Mouse (Mus musculus) left cerebral cortex, postnatal 25 days (tissue): ENCODE results near the gene Arih1. TPM values are rescaled to one million over a fixed set of nuclear protein-coding genes. Genes with fewer than 3 reads are reported as not detected.
"Not testable (repeated sequence)": the region's sequence is repeated elsewhere in the genome, so short reads cannot be mapped to it uniquely, and the experiment has no call there.

Source experiments
- DNase-seq, 2 experiments: peaks; one replicate each; pipeline ENCODE4 v3.0.0; 2022; ENCODE audit warnings: low spot score in 2 of 2, mixed read lengths in 1 of 2
- intact Hi-C: fragments of 180-260 bp; cut with DNase I; formaldehyde crosslinking; loops from one replicate; pipeline ENCODE4 v1.15.1; 2025
- total RNA-seq, 2 experiments: library from RNA; stranded (reverse); gene quantifications; 2 replicates each; pipeline ENCODE4 v1.2.3; 2021

The Arih1 gene
- total RNA-seq, 2 experiments from 2014 or later: 113 to 119 TPM

DNA sequence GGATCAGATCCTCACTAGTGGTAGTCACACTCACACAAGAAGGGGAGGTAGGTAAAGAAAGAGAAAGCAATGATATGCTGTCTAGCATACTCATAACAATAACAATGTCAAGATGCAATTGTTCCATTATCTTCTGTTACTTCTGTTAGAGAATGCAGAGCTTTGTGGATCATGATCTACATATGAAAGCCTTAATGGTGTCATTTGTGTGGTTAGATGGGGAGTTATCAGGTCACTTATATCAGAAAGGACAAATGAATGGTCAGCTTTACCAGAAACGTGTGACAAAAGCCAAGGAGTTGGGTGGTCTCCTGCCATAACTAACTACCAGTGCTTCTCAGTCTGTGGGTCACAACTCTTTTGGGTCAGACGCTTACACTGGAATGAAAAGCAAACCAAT lies 13.2 kb downstream of the Arih1 start:
- DNase-seq: no peak
- intact Hi-C loops: no loop called here

DNA sequence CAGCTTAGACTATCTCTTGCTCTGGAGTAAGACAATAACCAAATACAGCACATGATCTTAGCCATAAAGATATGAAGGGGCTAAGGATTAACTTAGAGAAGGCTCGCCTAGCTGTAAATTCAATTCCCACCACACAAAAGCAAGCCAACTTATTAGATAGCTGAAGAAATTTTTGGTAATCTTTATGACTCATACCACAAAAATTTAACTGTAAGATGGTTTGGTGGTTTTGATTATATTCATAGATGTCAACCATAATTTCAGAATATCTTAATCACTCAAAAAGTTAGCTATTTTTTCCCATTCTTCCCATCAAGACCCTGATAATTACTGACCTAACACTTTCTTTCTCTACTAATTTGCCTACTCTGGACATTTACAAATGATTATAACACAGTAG lies 17.0 kb downstream of the Arih1 start:
- intact Hi-C loops: no loop called here
- DNase-seq: no peak

DNA sequence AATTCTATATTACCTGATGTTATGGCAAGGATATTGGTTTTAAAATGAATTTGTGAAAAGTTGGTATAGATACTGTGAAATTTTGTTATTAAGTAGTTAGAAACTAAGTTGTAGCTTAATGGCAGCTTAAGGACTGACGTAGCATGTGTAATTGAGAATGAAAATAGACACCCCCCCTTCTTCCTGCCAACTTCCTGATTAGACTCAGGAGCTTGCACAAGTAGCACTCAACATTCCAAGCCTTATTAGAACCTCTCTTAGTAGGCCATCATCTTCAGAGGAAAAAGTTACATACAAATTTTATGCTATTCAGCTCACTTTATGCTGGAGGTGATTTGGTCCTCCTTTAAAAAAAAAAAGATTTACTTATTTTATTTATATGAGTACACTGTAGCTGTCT lies 22.1 kb downstream of the Arih1 start:
- intact Hi-C loops: no loop called here
- no peak for DNase-seq

DNA sequence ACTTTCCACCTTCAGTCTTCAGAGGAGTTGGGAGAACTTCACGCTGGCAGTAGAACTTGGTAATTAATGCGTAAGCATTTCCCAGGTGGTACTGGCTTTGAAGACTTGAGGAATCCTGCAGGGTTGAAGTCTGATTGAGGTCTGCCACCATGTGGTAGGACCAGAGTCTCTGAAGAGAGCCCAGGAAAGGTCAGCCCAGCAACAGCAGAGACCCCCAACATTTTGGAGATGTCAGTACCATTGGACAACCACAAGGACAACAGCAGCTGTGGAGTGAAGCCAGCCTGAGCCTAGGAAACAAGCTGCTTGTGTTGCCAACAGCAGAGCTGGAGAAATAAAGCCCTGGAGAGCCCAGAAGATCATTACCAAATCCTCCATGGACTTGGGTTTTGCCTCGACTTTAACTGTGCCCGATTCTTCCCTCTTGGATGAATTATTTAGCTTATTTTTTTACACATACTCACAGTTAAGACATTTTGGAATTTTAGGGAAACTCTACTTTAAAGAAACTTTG lies 27.4 kb downstream of the Arih1 start:
- DNase-seq: peak in 1 of 2 experiments; percentile 11

DNA sequence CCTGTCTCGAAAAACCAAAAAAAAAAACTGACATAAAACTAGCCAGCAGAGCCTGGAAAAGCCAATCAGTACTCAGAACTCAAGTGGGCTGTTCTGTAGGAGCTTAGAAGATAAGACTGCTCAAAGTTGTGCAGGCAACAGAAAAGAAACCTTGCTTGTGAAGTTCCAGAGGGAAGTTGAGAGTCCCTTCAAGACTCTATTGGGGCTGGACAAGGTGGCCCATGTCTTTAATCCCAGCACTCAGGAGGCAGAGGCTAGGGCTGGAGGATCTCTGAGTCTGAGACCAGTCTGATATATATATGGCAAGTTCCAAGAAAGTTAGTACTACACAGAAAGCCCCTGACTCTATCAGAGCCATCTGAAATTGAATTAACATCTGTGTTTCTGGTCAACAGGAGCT lies 28.0 kb downstream of the Arih1 start:
- intact Hi-C loops: no loop called here
- DNase-seq: no peak

More for the DNA sequence above, 27.4 kb downstream of the Arih1 start:
- intact Hi-C loops: no loop called here

DNA sequence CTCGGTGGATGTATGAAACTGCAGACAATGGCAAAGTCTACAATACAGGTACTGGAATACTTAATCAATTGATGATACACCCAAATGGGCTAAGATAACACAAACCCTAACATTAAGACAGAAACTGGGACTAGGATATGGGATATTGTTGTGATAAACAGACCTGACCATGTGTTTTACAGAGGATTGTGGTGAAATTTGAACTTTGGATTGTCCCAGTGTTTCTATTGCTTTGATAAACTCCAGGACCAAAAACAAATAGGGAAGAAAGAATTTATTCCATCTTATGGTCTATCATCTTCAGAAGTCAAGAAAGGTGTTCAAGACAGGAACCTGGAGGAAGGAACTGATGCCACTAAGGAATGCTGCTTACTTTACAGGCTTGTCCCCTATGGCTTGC lies 28.7 kb downstream of the Arih1 start:
- DNase-seq: no peak
- intact Hi-C loops: no loop called here

DNA sequence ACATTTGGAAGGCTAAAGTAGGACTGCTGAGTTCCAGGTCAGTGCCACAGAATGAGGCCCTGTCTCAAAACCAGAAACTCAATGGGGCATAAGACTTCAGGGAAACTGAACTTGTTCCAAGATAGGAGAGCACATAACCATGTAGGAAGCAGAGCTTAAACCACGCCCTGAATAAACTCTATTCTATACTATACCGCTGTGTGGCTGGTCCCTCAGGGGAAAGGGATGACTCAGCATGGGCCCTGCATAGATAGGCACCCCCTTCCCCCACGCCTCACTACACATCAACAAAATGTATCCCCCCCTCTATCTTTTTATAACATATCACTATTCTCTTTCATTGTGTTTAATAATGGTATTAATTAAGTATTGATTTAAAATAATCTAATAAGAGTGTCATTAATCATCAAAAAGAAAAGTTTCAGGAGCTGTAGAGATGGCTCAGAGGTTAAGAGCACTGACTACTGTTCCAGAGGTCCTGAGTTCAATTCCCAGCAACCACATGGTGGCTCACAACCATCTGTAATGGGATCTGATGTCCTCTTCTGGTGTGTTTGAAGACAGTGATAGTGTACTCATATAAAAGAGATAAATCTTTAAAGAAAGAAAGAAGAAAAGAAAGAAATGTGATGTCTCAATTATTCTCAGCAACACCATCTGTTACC lies 30.9 kb downstream of the Arih1 start:
- DNase-seq: no peak
- intact Hi-C loops: no loop called here

DNA sequence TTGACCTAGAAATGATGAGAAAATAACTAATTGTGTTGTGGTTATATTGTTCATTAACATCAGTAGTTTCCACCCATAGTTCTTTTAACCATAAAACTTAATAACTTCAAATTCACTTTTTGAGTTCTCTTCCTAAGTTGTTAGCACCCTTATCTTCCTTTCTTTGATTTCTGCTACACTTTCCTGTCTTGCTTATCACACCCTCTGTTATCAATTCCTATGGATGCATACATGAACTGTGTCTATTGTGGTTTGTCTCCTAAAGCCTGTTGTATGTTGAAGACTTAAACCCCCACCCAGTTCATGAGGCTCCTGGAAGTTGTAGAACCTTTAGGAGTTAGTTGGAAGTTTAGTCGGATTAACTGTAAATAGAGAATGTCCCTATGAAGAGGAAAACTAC lies 52.7 kb downstream of the Arih1 start:
- no peak for DNase-seq
- intact Hi-C loops: no loop called here

DNA sequence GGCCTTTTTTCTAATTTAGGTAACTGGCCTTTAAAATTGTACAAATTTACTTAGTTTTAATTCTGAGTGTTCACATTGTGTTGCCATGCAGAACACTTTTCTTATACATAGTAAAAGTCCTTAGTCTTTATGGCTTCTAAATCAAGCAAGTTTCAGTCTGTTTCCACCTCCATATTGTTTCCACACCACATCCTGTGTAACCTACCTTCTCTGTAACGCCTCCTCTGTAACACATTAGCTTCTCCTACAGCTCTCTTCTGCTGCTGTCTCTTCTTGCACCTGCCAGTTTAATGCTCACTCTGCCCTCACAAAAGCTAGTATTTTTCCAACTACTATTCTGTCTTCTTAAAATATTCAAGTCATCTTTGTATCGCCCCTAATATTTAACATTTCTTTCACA lies 54.8 kb downstream of the Arih1 start:
- peak in 1 of 2 experiments; percentile 79 for DNase-seq
- intact Hi-C loops: no loop called here

DNA sequence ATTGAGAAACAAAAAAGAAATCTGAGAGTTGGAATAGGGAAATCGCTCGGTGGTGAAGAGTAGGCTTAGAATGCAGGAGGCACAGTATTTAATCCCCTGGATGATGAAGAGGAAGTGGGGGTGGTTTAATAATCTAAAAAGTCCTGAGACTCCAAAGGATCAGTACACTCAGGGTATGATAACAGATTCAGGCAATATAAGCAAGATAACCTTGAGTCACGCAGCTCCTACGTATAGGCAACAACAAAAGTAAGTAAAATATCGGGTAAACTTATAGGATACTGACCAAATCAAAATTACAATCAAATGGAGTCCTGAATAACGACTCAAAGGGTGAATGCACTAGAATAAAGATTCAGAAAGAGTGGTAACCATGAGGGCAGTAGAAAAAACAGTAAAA lies 65.9 kb downstream of the Arih1 start:
- intact Hi-C loops: no loop called here
- no peak for DNase-seq

DNA sequence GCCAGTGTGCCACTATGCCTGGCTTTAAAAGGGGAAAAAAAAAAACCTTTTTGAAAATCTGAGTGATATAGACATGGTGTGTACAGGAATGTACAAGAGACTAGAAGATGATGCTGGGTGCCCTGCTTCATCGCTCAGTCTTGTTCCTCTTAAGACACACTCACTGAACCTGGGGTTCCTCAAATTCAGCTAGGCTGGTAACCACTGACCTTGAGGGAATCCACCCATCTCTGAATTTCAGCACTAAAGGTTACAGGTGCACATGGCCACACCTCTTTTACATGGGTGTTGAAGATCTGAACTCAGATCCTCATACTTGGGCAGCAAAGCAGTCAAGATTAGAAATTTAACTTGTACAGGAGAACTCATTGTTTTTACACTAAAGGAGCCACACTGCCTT lies 79.1 kb downstream of the Arih1 start:
- DNase-seq: no peak
- intact Hi-C loops: no loop called here

DNA sequence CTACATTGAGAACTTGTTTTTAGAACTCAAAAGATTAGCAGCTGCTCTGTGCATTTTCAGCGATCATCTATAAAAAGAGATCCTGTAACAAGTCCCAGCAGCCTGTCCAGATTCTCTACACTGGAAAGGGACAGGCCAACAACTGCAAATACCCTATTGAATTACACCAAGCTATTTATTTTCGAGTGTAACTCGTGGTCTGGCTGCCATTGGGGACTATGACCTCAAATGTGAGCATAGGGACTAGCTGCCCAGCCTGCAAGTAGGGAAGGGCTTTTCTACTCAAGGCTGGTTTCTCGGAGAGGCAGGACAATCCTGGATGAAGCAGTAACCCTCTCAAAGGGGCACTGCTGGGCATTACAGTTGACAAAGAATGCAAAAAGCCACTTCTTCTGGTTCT lies 97.3 kb downstream of the Arih1 start:
- intact Hi-C loops: no loop called here

DNA sequence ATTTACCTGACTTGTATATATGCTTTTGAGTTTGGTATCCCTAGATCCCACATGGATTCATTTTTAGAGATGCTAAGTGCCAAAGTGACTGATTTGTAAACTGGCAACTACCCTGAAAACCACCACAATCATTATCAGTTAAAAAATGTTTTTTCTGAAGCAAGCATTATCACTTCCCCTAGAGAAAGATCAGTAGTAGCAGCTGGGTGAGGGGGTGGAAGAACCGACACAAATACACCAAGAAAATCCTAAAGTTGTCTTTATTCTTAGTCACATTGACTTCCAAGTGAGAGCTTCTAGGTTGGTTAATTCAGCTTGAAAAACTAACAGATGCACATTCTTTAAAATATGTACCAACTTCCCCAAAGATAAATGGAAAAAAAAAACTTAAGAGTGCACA lies 98.1 kb downstream of the Arih1 start:
- DNase-seq: peak; percentile 28 to 81
- intact Hi-C loops: no loop called here

More for the DNA sequence above, 97.3 kb downstream of the Arih1 start:
- DNase-seq: no peak

DNA sequence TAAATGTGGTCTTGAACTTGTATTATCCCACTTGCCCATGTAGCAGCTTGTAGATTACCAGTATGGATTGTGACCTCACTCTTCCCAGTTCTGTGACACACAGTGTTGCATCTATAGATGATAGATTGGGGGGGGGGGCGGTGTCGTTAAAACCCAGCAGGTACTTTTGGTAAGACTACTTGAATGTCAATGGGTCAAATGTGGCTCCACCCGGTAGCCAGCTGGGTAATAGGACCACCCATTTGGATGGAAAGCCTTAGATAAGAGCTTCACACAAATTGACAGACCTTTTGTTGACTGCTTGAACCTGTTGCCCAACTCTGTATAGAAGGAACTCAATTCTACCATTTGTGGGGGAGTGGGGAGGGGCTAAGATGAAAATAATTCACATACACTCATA lies 99.0 kb downstream of the Arih1 start:
- intact Hi-C loops: no loop called here
- DNase-seq: no peak

DNA sequence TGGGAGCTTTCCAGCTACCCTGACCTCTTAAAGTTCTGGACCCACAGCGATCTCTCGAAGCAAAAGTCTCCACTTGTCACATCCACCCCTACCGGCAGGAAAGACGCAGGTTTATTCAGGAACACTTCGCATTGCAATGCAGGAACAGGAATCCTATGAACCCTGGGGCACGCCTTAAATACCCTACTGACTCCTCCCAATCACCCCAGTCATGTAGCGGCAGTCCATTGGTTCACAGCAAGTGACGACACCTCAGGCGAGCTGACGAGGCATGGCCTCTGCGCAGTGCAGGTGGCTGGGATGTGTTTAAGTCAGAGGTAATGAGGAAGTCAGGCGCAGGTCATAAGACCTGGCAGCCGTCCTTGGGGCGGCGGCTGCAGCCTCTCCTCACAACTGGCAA lies 110.8 kb downstream of the Arih1 start:
- DNase-seq: no peak
- intact Hi-C loops: no loop called here

DNA sequence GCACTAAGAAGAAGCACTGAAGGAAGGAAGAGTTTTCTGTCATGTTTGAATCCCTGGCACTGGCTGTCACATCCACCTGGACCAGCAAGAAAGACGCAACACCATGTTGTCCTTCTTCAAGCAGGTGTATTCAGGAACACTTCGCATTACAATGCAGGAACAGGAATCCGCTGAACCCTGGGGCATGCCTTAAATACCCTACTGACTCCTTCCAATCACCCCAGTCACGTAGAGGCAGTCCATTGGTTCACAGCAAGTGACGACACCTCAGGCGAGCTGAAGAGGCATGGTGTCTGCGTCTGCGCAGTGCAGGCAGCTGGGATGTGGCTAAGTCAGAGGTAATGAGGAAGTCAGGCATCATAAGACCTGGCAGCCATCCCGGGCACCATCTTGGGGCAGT lies 116.8 kb downstream of the Arih1 start:
- intact Hi-C loops: no loop called here
- DNase-seq: no peak

DNA sequence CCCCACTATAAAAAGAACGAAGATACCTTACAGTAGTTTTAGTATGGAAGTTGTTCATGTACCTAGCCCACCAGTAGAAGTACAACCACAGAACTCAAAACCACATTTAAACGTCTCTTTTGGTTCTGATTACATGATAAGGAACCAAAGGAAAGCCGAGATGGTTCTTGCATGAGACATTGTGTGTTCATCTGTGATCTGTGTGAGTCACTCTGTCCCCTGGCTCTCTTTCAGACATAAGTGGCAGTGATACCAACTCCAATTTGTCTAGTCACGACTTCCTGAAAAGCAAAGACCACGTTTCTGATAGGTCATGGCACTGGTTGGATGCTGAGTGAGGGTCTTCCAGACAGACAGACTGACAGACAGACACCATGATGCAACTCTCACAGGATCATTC lies 117.2 kb downstream of the Arih1 start:
- intact Hi-C loops: no loop called here
- DNase-seq: no peak

DNA sequence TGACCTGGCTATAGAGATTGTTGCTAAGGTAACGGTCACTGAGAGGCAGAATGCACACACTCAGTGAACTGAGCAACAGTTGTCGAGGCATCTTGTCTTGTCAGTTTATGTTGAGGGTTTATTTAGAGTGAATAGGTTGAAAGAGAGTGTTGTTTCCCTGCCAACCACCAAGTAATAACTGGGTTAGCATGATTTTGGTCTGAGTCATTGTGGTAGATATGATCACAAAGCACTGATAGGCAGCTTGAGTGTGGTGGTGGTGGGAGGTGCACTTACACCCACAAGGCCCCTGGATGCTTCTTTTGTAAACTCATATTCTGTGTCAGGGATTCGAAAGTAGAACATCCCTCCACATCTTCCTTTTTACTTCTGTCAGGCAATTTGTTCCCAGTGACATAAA lies 125.9 kb downstream of the Arih1 start:
- intact Hi-C loops, DNase-seq: not testable (repeated sequence)

DNA sequence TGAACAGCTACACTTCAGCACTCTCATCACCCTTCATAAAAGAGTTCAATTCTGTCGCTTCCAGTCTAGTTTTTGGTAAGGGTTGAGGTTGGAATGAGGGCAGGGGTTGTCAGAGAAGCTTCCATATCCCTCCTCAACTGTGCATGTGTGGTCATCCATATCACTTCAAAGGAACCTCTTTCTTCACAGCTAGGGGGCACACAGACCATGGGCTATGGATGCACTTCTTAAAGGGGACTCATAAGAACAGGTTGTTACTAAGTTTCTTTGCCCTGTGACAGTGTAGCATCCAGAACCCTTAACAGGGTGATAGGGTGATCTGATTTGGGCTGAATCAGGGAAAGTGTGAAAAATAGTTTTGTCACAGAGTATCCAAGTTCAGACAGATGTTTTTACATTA lies 128.4 kb downstream of the Arih1 start:
- intact Hi-C loops: loop anchor here (10.0 kb wide), 2 partner anchors 127 to 207 kb away; partner anchors contain the start of gene Arih1
- not testable (repeated sequence) for DNase-seq

DNA sequence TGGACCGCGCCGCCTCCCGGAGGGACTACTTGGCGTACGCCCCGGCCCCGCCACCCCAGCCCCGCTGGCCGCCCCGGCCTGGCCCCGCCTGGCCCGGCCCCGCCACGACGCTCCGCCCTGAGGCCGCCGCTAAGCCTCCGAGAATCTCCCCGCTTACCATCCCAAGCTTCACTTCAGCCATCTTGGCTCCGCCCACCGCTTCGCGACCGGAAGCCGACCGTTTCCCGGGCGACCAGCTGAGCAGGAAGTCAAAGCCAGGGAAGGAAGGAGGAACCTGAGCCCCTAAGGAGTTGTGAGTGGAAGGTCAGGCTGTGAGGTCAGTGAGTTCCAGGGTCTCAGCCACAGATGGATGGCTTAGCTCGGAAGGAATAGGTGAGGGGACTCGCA lies 133.2 kb downstream of the Arih1 start, which contains the start of gene Bbs4:
TSS of gene Bbs4 (minus strand) at position 256 of the 387 bp plus-strand sequence.
- peak; percentile 86 to 88 for DNase-seq
- intact Hi-C loops: loop anchor here (1.0 to 10.0 kb wide), 3 partner anchors 62 to 212 kb away; partner anchors contain the start of genes Adpgk and Arih1

DNA sequence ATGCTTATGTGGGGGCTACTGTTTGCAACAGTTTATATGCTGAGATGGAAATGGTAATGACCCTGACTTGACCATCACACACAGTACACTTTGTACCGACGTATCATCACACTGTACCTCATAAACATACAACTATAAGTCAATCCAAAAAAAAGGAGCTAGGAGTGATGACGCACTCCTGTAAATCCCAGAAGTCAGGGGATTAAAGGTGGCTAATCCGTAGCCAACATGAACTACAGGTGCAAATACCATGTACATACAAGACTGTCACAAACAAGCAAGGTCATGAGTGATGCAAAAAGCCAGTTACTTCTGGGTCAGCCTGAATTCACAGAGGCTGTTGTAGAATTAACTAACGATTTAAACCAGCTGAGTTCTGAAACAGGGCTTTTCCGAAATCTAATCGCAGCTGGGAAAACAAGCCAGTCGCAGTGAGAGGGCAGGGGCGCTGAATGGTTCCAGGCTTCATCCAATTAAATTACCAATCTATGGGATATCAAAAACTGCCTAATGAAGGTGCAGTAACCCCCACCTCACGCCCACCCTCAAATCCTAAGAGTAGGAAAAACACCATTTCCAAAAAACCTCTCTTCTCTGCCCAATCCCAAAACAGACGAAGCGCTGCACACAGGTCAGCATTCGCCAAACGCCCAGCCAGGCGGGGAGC lies 133.7 kb downstream of the Arih1 start:
- DNase-seq: peak; percentile 3 to 11
- intact Hi-C loops: loop anchor here (1.0 to 10.0 kb wide), 3 partner anchors 61 to 212 kb away; partner anchors contain the start of genes Adpgk and Arih1
